Mouse (Mus musculus) MEL (cell line): Measurements from ENCODE around the gene Map3k21. TPM values are rescaled to one million over a fixed set of nuclear protein-coding genes. Genes with fewer than 3 reads are reported as not detected.

Experiments
- DNase-seq: peaks from one replicate; pipeline ENCODE4 v3.0.0; 2011; ENCODE audit warnings: low read depth, low spot score
- H3K27ac ChIP-seq: 2 replicates; pipeline ENCODE4 v1.5.1; 2012; ENCODE audit warnings: low read depth, mild to moderate bottlenecking, control low read depth, low read length, moderate library complexity; ENCODE audit not compliant: control insufficient read depth
- H3K27me3 ChIP-seq, 2 experiments: fragments of 150-350 bp in 1 of 2; sonication (generic) in 1 of 2; 2 replicates each; pipeline ENCODE4 v1.6.1; 2012; ENCODE audit warnings: low read length in 2 of 2, mild to moderate bottlenecking in 2 of 2, improper control_type of control experiment in 1 of 2, moderate library complexity in 1 of 2; ENCODE audit not compliant: insufficient read depth in 2 of 2, control insufficient read depth in 1 of 2
- H3K36me3 ChIP-seq, 2 experiments: 2 replicates each; pipeline ENCODE4 v1.6.1; 2012 to 2014; ENCODE audit warnings: low read length in 2 of 2, improper control_type of control experiment in 1 of 2, inconsistent platforms in 1 of 2, mild to moderate bottlenecking in 1 of 2; ENCODE audit not compliant: insufficient read depth in 2 of 2, control insufficient read depth in 1 of 2
- H3K4me1 ChIP-seq, 2 experiments: fragments of 150-350 bp in 1 of 2; sonication (generic) in 1 of 2; 2 replicates each; pipeline ENCODE4 v1.6.1; 2012; ENCODE audit warnings: low read length in 2 of 2, improper control_type of control experiment in 1 of 2, mild to moderate bottlenecking in 1 of 2; ENCODE audit not compliant: insufficient read depth in 2 of 2, control insufficient read depth in 1 of 2
- H3K4me3 ChIP-seq, 2 experiments: fragments of 150-350 bp in 1 of 2; sonication (generic) in 1 of 2; 2 replicates each; pipeline ENCODE4 v1.5.1; 2012; ENCODE audit warnings: low read depth in 2 of 2, low read length in 2 of 2, mild to moderate bottlenecking in 2 of 2, moderate library complexity in 2 of 2, control low read depth in 1 of 2, improper control_type of control experiment in 1 of 2; ENCODE audit not compliant: control insufficient read depth in 1 of 2, insufficient read depth in 1 of 2
- H3K79me2 ChIP-seq: 2 replicates; pipeline ENCODE4 v1.6.1; 2012; ENCODE audit warnings: mild to moderate bottlenecking, low read length, moderate library complexity; ENCODE audit not compliant: control insufficient read depth, poor library complexity, insufficient read depth
- H3K9ac ChIP-seq: 2 replicates; pipeline ENCODE4 v1.6.1; 2012; ENCODE audit warnings: low read depth, mild to moderate bottlenecking, control low read depth, low read length, moderate library complexity; ENCODE audit not compliant: control insufficient read depth, poor library complexity, severe bottlenecking
- H3K9me3 ChIP-seq: fragments of 150-350 bp; sonication (generic); replicated peaks from 2 replicates; pipeline ENCODE4 v1.6.1; 2012; ENCODE audit warnings: mild to moderate bottlenecking, low read length, improper control_type of control experiment, moderate library complexity; ENCODE audit not compliant: insufficient read depth
- CHD2 ChIP-seq: IDR thresholded peaks from 2 replicates; pipeline ENCODE4 v1.6.1; 2011; ENCODE audit warnings: low read length, improper control_type of control experiment
- MAFK ChIP-seq: IDR thresholded peaks from 2 replicates; pipeline ENCODE4 v1.6.1; 2011; ENCODE audit warnings: low read depth, mild to moderate bottlenecking, low read length, improper control_type of control experiment, borderline replicate concordance
- MEF2A ChIP-seq: IDR thresholded peaks from 2 replicates; pipeline ENCODE4 v1.6.1; 2014; ENCODE audit warnings: low read depth, mild to moderate bottlenecking, inconsistent platforms, low read length, improper control_type of control experiment; ENCODE audit not compliant: poor library complexity, insufficient replicate concordance, severe bottlenecking; ENCODE audit errors: extremely low read depth
- MXI1 ChIP-seq: IDR thresholded peaks from 2 replicates; pipeline ENCODE4 v1.6.1; 2011; ENCODE audit warnings: mild to moderate bottlenecking, low read depth, low read length, improper control_type of control experiment
- MYC ChIP-seq: IDR thresholded peaks from 2 replicates; pipeline ENCODE4 v1.6.1; 2011; ENCODE audit warnings: low read depth, mild to moderate bottlenecking, low read length, improper control_type of control experiment, moderate library complexity
- POLR2A ChIP-seq, 2 experiments: IDR thresholded peaks; 2 replicates each; pipeline ENCODE4 v1.6.1; 2011 to 2012; ENCODE audit warnings: low read length in 2 of 2, mild to moderate bottlenecking in 2 of 2, control low read depth in 1 of 2, improper control_type of control experiment in 1 of 2, low read depth in 1 of 2, moderate library complexity in 1 of 2; ENCODE audit not compliant: control insufficient read depth in 1 of 2, insufficient read depth in 1 of 2, poor library complexity in 1 of 2
- USF1 ChIP-seq: IDR thresholded peaks from 2 replicates; pipeline ENCODE4 v1.6.1; 2014; ENCODE audit warnings: low read depth, mild to moderate bottlenecking, inconsistent platforms, low read length, improper control_type of control experiment, moderate library complexity
- ZMIZ1 ChIP-seq: IDR thresholded peaks from 2 replicates; pipeline ENCODE4 v1.6.1; 2012; ENCODE audit warnings: low read depth, mild to moderate bottlenecking, inconsistent platforms, low read length, improper control_type of control experiment, moderate library complexity
- ZNF384 ChIP-seq: IDR thresholded peaks from 2 replicates; pipeline ENCODE4 v1.6.1; 2012; ENCODE audit warnings: low read depth, mild to moderate bottlenecking, inconsistent platforms, low read length, improper control_type of control experiment
- polyA plus RNA-seq, 2 experiments: library from polyadenylated mRNA; stranded (reverse) in 1 of 2; unstranded in 1 of 2; fragments of >175 nt in 1 of 2; fragments of >200 nt in 1 of 2; gene quantifications; 2 replicates each; pipeline versions ENCODE4 v1.2.1 to v1.2.4; 2012; ENCODE audit warnings: low replicate concordance in 2 of 2, low read depth in 1 of 2; ENCODE audit not compliant: insufficient read length in 2 of 2, insufficient read depth in 1 of 2, missing spikeins in 1 of 2
- total RNA-seq: library from RNA; depleted of rRNA; stranded (reverse); fragments of 300-350 nt; gene quantifications from 2 replicates; pipeline ENCODE4 v1.2.3, GENCODE M21; 2012; rRNA removed

The Map3k21 gene
- total and polyA plus RNA-seq, 3 experiments = not detected

DNA sequence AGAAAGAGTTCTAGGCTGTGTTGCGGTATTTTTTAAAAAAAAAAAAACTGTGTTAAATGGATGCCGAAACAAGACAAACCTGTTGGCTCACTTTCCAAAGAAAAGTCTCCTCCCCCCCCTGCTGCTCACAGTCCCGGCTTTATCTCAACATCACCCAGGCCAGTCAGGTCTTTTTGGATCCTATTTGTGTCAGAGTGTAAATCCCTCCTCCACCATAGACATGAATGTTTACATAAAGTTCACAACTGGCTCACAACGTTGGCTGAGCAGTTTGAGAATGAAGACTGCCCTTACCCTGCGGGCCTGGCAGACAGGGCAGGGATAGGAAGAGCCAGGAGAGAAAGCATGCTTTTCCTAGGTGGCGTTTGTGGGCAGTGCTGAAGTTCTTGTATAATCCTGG lies 86.7 kb downstream of the Map3k21 start:
- H3K27ac ChIP-seq = no peak overlapping the region
- TF ChIP-seq MXI1 (no peak), MAFK (no peak), CHD2 (no peak), USF1 (no peak), ZMIZ1 (no peak), POLR2A (IDR thresholded peaks at IDR 0.05; ENCODE audit: control insufficient read depth in 1 of 2, insufficient read depth in 1 of 2, low read depth in 1 of 2, low read length in 2 of 2, poor library complexity in 1 of 2) (no peak), MYC (no peak), MEF2A (no peak), ZNF384 (no peak)
- no peak overlapping the region for H3K4me3 ChIP-seq
- H3K27me3 ChIP-seq = no peaks in the 10 kb centered on the region
- H3K79me2 ChIP-seq = no peaks in the 10 kb centered on the region
- H3K9ac ChIP-seq = no peak overlapping the region
- no peak for DNase-seq
- H3K4me1 ChIP-seq = no peaks in the 10 kb centered on the region
- H3K9me3 ChIP-seq = no peaks in the 10 kb centered on the region
- no peaks in the 10 kb centered on the region for H3K36me3 ChIP-seq

Other genes starting within 250 kb of the Map3k21 start
- not detected in 2 replicates for gene Map10, start 240.6 kb upstream of the Map3k21 start, total RNA-seq
- not detected for gene Map10, start 240.6 kb upstream of the Map3k21 start, polyA plus RNA-seq
- 34.5 and 40.0 TPM in 2 replicates for gene Ntpcr, start 180.5 kb upstream of the Map3k21 start, total RNA-seq
- gene Ntpcr, start 180.5 kb upstream of the Map3k21 start, polyA plus RNA-seq = 10 to 100 TPM in 1 of 2 experiments, not detected in 1; 45.3 TPM
- gene Pcnx2, start 12.1 kb upstream of the Map3k21 start, total RNA-seq = not detected in 2 replicates
- gene Pcnx2, start 12.1 kb upstream of the Map3k21 start, polyA plus RNA-seq = under 1 TPM in 1 of 2 experiments, not detected in 1; 0.04 TPM
- not detected in 2 replicates for gene Kcnk1, start 84.7 kb downstream of the Map3k21 start, total RNA-seq
- gene Kcnk1, start 84.7 kb downstream of the Map3k21 start, polyA plus RNA-seq = not detected